Mouse (Mus musculus): ENCODE data around the gene Orm3.
A peak's percentile ranks its signal among the peaks of the same experiment; 100 is the strongest.

The Orm3 gene

GRCm38 (mm10) chr4:63355877-63356665, at the start of gene Orm3:
Orm3 (plus strand) TSS chr4:63356162.
- DNase-seq (ENCODE audit: low read depth, low spot score): no peak

DNA sequence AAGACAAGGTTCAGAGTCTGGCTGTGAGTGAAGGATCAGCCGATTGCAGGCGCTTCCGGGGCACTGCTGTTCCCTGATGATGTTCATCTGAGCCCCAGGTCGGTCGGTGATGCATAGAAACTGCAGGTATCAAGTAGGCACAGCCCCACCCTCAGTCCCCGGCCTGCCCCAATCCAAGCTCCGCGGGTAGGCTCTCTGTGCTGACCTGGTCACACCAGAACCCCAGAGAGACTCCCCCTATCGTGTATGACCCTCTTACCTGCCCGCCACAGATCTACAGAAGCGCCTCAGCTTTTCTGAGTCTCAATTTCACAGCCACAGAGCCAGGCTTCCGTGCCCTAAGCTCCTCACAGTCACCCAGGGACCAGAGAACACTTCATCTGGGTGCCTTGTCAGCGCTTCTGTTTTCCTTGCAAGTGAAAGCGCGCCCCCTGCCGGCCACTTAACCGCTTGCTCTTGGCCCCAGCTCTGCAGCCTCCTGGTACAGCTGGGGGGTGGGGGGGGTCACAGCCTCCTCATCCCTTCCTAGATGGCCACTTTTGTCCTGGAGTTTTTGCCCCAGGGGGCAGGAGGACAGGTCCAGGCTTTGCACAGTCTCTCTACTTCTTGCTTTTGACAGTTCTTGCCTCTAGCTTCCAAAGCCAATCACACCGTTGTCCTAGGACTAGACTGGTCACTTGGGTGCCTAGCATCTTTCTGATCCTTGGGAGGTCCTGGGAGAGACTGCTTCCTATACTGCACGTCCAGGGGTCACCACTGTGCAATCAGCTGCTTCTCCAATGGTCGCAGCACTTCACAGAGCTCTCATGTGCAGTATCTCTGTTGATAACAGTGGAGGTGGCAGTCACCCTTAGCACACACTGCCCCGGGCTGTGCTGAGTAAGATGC, 48.5 kb upstream of the Orm3 start:
- DNase-seq (ENCODE audit: low read depth, low spot score): peak; percentile 77

- no peak for DNase-seq (ENCODE audit: low read depth, low spot score)
These were observed 47.6 kb upstream of the Orm3 start for GRCm38 (mm10) chr4:63308316-63308715.

GRCm38 (mm10) chr4:63310247-63310855, 45.6 kb upstream of the Orm3 start:
- DNase-seq (ENCODE audit: low read depth, low spot score): no peak

GRCm38 (mm10) chr4:63311426-63311825, 44.5 kb upstream of the Orm3 start:
- no peak for DNase-seq (ENCODE audit: low read depth, low spot score)

GRCm38 (mm10) chr4:63314063-63314462, 41.9 kb upstream of the Orm3 start:
- DNase-seq (ENCODE audit: low read depth, low spot score): no peak

GRCm38 (mm10) chr4:63316076-63316746, 39.8 kb upstream of the Orm3 start:
- no peak for DNase-seq (ENCODE audit: low read depth, low spot score)

DNA sequence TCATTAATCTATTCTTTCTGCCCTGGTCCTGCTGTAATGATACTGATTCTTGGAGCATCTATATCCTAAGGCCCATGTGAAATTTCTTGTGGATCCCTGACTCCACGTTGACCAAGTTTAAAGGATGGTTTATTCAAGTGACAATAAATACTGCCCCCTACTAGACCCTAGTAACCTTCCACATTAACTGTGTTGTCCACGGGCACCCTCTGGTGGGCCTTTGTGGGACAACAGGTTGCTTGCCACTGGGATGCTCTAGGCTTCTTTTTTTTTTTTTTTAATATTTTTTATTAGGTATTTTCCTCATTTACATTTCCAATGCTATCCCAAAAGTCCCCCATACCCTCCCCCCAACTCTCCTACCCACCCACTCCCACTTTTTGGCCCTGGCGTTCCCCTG, 36.4 kb upstream of the Orm3 start:
- peak; percentile 54 for DNase-seq (ENCODE audit: low read depth, low spot score)

DNA sequence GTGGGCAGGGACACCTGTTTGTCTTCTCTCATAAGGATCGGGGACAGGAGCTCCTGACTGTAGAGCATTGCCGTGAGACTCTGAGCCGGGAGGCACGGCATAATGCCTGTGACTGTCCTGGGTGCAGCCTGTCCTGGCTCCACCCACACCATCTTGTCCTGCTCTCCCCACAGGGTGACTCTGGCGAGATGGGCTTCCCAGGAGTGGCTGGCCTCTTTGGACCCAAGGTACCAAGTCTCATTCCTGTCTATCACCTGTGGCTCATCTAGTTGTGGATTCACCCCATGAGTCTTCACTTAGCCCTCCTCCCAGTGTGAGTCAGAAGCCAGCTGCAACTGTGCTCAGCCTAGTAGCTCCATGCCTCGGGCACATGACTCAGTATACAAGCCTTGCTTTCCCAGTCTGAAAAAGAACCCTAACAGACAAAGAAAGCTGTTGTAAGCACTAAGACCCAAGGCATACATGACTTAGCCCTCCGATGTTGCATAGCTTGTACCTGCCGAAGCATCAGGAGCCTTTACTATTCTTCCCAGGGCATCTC, 32.6 kb upstream of the Orm3 start:
- DNase-seq (ENCODE audit: low read depth, low spot score): no peak

DNA sequence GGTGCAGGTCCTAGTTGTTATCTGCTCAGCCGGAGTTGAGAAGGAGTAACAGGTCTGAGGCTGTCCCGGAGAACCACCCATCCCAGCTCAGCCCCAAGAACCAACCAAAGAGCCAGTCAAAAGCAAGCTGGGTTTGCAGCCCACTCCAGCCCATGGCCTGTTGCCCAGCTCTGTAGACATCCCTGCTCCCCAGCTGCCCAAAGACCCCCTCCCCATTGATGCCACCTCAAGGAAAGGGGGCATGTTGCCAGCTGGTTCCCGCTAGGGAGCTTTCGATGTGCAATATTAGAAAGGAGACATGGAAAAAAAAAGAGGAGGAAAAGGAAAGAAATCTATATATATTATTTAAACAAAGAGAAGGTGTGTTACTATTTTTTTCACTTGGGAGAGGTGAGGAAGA, 22.6 kb upstream of the Orm3 start:
- DNase-seq (ENCODE audit: low read depth, low spot score): no peak

DNA sequence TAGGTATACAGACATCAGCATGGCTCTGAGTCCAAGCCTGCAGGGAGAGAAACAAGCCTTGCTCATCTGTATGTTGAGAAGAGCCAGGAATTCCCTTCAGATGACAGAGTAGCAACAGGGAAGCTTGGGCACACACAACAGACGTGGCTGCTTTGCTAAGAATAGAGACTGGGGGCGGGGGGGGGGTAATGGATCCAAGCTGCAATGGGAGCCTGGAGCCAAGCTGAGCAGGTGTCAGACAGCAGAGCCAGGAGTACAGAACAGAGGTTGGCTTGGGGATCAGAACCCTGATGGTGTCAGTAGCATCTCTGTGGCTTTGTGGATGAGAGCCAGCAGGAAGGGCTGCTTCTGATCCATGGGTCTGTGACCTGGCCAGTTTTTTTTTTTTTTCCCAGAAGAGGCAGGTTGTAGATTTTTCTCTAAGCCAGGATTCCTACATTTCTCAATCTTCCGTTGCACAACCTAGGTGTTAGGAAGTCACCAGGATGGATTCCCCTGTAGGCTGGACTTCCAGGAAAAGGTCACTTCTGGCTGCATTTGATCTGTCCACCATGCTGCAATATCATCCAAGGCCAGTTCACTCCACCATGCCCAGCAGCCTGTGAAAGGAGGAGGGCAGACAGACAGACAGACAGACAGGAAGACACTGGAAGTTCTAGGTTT, 17.4 kb upstream of the Orm3 start:
- no peak for DNase-seq (ENCODE audit: low read depth, low spot score)

GRCm38 (mm10) chr4:63342491-63342890, 13.5 kb upstream of the Orm3 start:
- no peak for DNase-seq (ENCODE audit: low read depth, low spot score)

DNA sequence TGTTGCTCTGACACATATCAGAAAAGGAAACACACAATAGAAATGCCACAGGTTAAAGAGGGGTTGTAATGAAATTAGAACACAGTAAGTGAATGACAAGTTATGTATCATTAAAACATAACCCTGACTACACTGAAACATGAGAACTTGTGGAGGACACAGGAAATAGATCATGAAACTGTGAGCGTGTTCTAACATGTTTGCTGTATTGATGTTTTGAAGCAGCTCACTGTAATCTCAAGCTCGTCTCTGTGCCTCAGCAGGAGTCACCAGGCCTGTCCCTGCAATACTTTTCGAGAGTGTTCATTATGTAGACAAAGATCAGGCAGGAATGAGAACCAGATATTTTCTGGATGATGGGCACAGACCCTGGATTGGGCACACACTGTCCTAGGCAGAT, 12.4 kb upstream of the Orm3 start:
- peak; percentile 19 for DNase-seq (ENCODE audit: low read depth, low spot score)

DNA sequence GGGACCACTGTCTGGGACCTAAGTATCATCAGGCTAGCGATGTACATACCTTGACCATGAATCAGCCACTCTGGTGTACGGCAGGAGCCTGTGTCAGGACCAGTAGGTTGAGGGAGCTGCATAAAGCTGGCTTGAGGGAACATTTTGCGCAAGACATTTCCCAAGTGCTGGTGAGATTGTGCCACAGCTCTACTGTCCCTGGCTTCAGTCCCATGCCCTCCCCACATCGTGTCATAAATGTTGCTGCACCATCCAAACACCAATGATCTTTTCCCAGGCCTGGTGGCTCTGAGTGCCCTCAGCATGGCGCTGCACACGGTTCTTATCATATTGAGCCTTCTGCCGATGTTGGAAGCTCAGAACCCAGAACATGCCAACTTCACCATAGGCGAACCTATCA, 11.7 kb upstream of the Orm3 start, which contains the start of gene Orm1:
TSS of gene Orm1 (plus strand) at position 266 of the 400 bp plus-strand sequence.
- no peak for DNase-seq (ENCODE audit: low read depth, low spot score)

DNA sequence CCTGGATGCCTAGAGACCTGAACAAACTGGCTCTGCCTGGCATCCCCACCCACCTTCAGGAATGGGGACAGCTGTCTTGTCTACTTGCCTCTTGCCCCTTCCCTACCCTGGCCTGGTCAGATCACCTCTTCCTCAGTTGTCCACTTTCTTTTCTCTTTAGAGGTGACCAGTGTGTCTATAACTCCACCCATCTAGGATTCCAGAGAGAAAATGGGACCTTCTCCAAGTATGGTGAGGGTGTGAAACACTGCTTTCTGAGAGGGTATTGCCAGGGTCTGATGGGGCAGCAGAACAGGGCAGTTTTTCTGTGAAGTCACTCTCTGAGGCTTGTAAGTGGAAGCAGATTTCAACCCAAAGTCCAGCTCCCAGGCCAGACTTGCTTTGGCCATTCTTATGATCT, 10.7 kb upstream of the Orm3 start:
- DNase-seq (ENCODE audit: low read depth, low spot score): no peak

- no peak for DNase-seq (ENCODE audit: low read depth, low spot score)
These were observed 9.3 kb upstream of the Orm3 start for GRCm38 (mm10) chr4:63346659-63347058.

DNA sequence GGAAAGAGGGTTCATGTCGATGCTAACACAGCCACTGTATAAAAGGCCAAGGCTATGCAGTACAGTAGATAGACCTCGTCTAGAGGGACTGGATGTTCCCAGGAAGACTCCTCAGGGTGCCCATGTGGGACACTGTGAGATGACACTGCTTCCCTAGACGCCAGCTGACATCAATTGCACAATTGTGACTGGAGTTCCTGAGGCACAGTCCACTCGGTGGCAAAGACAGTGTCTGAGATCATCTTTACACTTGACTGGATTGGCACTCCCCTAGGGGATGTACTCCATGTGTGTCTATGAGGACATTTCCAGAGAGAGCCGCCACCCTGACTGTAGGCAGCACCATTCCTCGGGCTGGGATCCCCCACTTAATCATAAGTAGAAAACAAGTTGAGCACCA, 7.4 kb upstream of the Orm3 start:
- no peak for DNase-seq (ENCODE audit: low read depth, low spot score)

- no peak for DNase-seq (ENCODE audit: low read depth, low spot score)
These were observed 1.1 kb downstream of the Orm3 start for GRCm38 (mm10) chr4:63356981-63357570.

DNA sequence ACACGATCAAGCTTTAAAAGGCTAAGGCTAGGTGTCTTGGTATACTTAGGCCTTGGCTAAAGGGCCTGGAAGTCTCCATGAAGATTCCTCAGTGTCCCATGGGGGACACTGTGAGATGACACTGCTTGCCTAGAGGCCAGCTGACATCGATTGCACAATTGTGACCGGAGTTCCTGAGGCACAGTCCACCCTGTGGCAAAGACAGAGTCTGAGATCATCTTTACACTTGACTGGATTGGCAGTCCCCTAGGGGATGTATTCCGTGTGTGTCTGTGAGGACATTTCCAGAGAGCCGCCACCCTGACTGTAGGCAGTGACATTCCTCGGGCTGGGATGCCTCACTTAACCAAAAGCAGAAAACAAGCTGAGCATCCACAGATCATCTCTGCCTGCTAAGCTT, 3.9 kb downstream of the Orm3 start:
- DNase-seq (ENCODE audit: low read depth, low spot score): no peak

GRCm38 (mm10) chr4:63362150-63362549, 6.2 kb downstream of the Orm3 start, which contains the start of gene Orm2:
Orm2 (plus strand) TSS chr4:63362449.
- no peak for DNase-seq (ENCODE audit: low read depth, low spot score)
